Mouse (Mus musculus): ENCODE data around the gene Cdhr3. TPM values are rescaled to one million over a fixed set of nuclear protein-coding genes. Genes with fewer than 3 reads are reported as not detected.

Gene Cdhr3
- polyA plus RNA-seq, 1 experiment from 2014 or later, result 0.06 TPM

- Histone ChIP-seq H3K9ac (no peak overlapping the region), H3K4me3 (replicated peaks) (no peak overlapping the region), H3K27ac (replicated peaks) (no peak overlapping the region), H3K36me3 (replicated peaks) (no peaks in the 10 kb centered on the region), H3K4me2 (no peak overlapping the region), H3K27me3 (peaks cover 15% of the 10 kb centered on the region; the same call in 1 of the 2 replicates), H3K4me1 (replicated peaks) (peaks cover 8% of the 10 kb centered on the region; the same call in 1 of the 2 replicates), H3K9me3 (replicated peaks) (no peaks in the 10 kb centered on the region)
- WGBS (ENCODE audit: insufficient replicate concordance), result 38% methylated on average over 12 of the region's 12 CpGs
- no peak for ATAC-seq (ENCODE audit: insufficient read depth)
Observed at GRCm38 (mm10) chr12:33034343-33035088, 58.2 kb downstream of the Cdhr3 start.

DNA sequence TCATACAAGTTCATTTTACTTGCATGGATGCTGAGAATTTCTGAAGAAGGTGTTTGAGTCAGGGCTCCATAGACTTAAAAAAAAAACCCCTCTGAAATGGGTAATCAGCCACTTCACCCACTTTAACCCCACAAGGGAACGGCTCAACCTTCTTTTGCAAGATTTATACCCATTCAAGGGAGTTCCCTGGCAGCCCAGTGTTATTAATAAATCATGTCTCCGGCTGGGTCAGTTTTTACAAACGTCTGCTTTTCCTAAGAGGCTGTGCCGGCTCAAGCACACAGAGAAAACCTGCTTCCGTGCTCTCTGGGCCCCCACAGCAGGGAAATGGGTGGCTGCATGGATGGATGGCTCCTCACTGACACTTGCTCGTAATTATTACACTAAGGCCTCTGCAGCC lies 59.5 kb downstream of the Cdhr3 start:
- Histone ChIP-seq H3K36me3 (replicated peaks) (no peaks in the 10 kb centered on the region), H3K9me3 (replicated peaks) (no peaks in the 10 kb centered on the region), H3K27ac (replicated peaks) (no peak overlapping the region), H3K4me2 (no peak overlapping the region), H3K4me1 (replicated peaks) (peaks cover 8% of the 10 kb centered on the region; the same call in 1 of the 2 replicates), H3K4me3 (replicated peaks) (no peak overlapping the region), H3K27me3 (peaks cover 15% of the 10 kb centered on the region; the same call in 1 of the 2 replicates), H3K9ac (no peak overlapping the region)
- no peak for ATAC-seq (ENCODE audit: insufficient read depth)
- WGBS (ENCODE audit: insufficient replicate concordance), result 42% methylated on average over 6 of the region's 6 CpGs

GRCm38 (mm10) chr12:33030589-33030988 lies 62.1 kb downstream of the Cdhr3 start:
- H3K36me3 ChIP-seq (replicated peaks), result no peaks in the 10 kb centered on the region
- H3K27me3 ChIP-seq, result peaks cover 9% of the 10 kb centered on the region; the same call in 1 of the 2 replicates
- H3K9me3 ChIP-seq (replicated peaks), result no peaks in the 10 kb centered on the region
- H3K4me2 ChIP-seq, result no peak overlapping the region
- H3K9ac ChIP-seq, result no peak overlapping the region
- H3K4me1 ChIP-seq (replicated peaks), result peaks cover 1% of the 10 kb centered on the region; the same call in 1 of the 2 replicates
- H3K4me3 ChIP-seq (replicated peaks), result no peak overlapping the region
- 56% methylated on average over 2 of the region's 2 CpGs for WGBS (ENCODE audit: insufficient replicate concordance)
- ATAC-seq (ENCODE audit: insufficient read depth), result no peak
- H3K27ac ChIP-seq (replicated peaks), result no peak overlapping the region

GRCm38 (mm10) chr12:33030066-33030465 lies 62.6 kb downstream of the Cdhr3 start:
- Histone ChIP-seq H3K27ac (replicated peaks) (no peak overlapping the region), H3K9ac (no peak overlapping the region), H3K4me1 (replicated peaks) (no peaks in the 10 kb centered on the region), H3K4me2 (no peak overlapping the region), H3K36me3 (replicated peaks) (no peaks in the 10 kb centered on the region), H3K27me3 (peaks cover 4% of the 10 kb centered on the region; the same call in 1 of the 2 replicates), H3K4me3 (replicated peaks) (no peak overlapping the region), H3K9me3 (replicated peaks) (no peaks in the 10 kb centered on the region)
- ATAC-seq (ENCODE audit: insufficient read depth), result no peak
- 72% methylated on average over 13 of the region's 13 CpGs for WGBS (ENCODE audit: insufficient replicate concordance)

GRCm38 (mm10) chr12:33028708-33029107 lies 64.0 kb downstream of the Cdhr3 start:
- no peak overlapping the region for H3K9ac ChIP-seq
- H3K4me3 ChIP-seq (replicated peaks), result no peak overlapping the region
- H3K4me2 ChIP-seq, result no peak overlapping the region
- H3K27me3 ChIP-seq, result no peaks in the 10 kb centered on the region
- no peaks in the 10 kb centered on the region for H3K4me1 ChIP-seq (replicated peaks)
- H3K27ac ChIP-seq (replicated peaks), result no peak overlapping the region
- ATAC-seq (ENCODE audit: insufficient read depth), result no peak
- 53% methylated on average over 13 of the region's 13 CpGs for WGBS (ENCODE audit: insufficient replicate concordance)
- H3K9me3 ChIP-seq (replicated peaks), result no peaks in the 10 kb centered on the region
- no peaks in the 10 kb centered on the region for H3K36me3 ChIP-seq (replicated peaks)

DNA sequence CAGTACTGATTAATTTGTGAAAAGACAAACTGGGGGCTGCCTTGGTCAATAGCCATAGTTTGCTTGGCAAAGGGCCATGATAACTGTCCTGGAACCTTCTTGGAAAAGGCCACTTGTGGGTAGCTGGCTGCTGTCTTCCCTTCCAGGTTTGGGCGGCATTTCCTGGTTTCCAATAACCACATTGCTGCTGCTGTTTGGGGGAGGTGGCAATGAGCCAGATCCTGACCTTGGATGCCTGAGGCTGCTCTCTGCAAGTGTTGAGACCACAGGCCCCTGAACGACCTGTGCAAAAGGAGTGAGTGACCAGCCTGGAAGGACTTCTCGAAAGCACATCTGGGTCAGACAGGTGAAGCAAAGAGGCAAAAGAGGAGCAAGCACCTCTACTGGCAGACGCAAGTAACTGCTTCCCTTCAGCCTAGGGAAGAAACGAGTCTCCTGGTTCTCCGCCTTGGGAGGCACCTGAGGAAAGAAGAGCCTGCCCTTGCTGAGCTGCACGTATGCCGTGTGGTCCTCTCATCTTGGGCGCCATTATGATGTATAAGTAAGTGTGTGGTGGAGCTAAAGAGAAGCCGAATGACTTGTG lies 64.5 kb downstream of the Cdhr3 start:
- H3K27me3 ChIP-seq, result no peaks in the 10 kb centered on the region
- H3K4me3 ChIP-seq (replicated peaks), result no peak overlapping the region
- no peaks in the 10 kb centered on the region for H3K4me1 ChIP-seq (replicated peaks)
- H3K27ac ChIP-seq (replicated peaks), result no peak overlapping the region
- WGBS (ENCODE audit: insufficient replicate concordance), result 50% methylated on average over 10 of the region's 10 CpGs
- H3K4me2 ChIP-seq, result no peak overlapping the region
- no peaks in the 10 kb centered on the region for H3K9me3 ChIP-seq (replicated peaks)
- no peaks in the 10 kb centered on the region for H3K36me3 ChIP-seq (replicated peaks)
- no peak for ATAC-seq (ENCODE audit: insufficient read depth)
- H3K9ac ChIP-seq, result no peak overlapping the region

DNA sequence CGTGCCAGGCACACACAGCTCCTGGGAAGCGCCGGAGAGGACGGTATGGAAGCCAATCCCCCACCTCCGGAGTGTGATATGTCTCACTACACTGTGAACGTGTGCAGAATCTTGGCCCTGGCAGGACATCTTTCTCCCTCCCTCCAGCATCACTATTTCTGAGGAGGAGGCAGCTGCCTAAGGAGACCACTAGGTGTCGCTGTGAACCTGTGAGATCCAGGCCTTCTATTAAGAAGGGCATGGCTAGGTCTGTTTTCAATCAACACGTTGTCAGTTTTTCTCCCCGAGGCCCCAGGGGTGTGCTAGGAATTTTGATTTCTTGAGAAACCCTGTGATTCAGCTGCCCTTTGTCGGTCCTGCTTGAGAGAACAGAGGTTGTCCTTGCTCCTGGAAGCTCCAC lies 65.6 kb downstream of the Cdhr3 start:
- no peak overlapping the region for H3K27ac ChIP-seq (replicated peaks)
- no peak for ATAC-seq (ENCODE audit: insufficient read depth)
- no peak overlapping the region for H3K4me3 ChIP-seq (replicated peaks)
- no peaks in the 10 kb centered on the region for H3K27me3 ChIP-seq
- no peak overlapping the region for H3K9ac ChIP-seq
- WGBS (ENCODE audit: insufficient replicate concordance), result 1% methylated on average over 10 of the region's 10 CpGs
- no peaks in the 10 kb centered on the region for H3K9me3 ChIP-seq (replicated peaks)
- no peak overlapping the region for H3K4me2 ChIP-seq
- H3K36me3 ChIP-seq (replicated peaks), result no peaks in the 10 kb centered on the region
- H3K4me1 ChIP-seq (replicated peaks), result no peaks in the 10 kb centered on the region

GRCm38 (mm10) chr12:33024524-33024923 lies 68.2 kb downstream of the Cdhr3 start:
- H3K27me3 ChIP-seq, result no peaks in the 10 kb centered on the region

GRCm38 (mm10) chr12:33021751-33022150 lies 70.9 kb downstream of the Cdhr3 start:
- H3K4me2 ChIP-seq, result no peak overlapping the region
- H3K4me3 ChIP-seq (replicated peaks), result no peak overlapping the region
- H3K27me3 ChIP-seq, result no peaks in the 10 kb centered on the region
- H3K36me3 ChIP-seq (replicated peaks), result no peaks in the 10 kb centered on the region
- H3K9ac ChIP-seq, result no peak overlapping the region
- no peak for ATAC-seq (ENCODE audit: insufficient read depth)
- 68% methylated on average over 4 of the region's 4 CpGs for WGBS (ENCODE audit: insufficient replicate concordance)
- H3K27ac ChIP-seq (replicated peaks), result no peak overlapping the region
- H3K9me3 ChIP-seq (replicated peaks), result no peaks in the 10 kb centered on the region
- H3K4me1 ChIP-seq (replicated peaks), result no peaks in the 10 kb centered on the region

More at GRCm38 (mm10) chr12:33024524-33024923, 68.2 kb downstream of the Cdhr3 start:
- no peak for ATAC-seq (ENCODE audit: insufficient read depth)
- Histone ChIP-seq H3K36me3 (replicated peaks) (no peaks in the 10 kb centered on the region), H3K9ac (no peak overlapping the region), H3K9me3 (replicated peaks) (no peaks in the 10 kb centered on the region), H3K4me1 (replicated peaks) (no peaks in the 10 kb centered on the region), H3K4me3 (replicated peaks) (no peak overlapping the region), H3K4me2 (no peak overlapping the region), H3K27ac (replicated peaks) (no peak overlapping the region)
- 47% methylated on average over 6 of the region's 6 CpGs for WGBS (ENCODE audit: insufficient replicate concordance)

DNA sequence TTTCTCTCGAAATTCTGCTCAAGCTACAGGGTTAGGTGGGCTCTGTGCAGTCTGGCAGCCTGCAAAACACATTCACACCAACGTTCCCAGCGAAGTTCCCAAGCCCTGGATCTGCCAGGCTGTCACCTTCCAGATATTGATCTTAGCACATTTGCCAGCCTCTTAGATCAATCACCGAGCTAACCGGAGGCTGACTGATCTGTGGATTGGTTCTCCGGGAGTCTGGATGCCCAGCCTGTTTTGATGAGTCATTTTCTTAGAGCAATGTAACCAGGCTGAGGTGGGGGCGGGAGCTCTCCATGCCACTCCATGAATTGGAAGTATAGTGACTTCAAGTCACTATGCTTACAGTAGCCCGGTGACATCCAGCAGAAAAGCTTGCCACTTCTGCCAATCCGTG lies 71.5 kb downstream of the Cdhr3 start:
- no peaks in the 10 kb centered on the region for H3K36me3 ChIP-seq (replicated peaks)
- H3K4me1 ChIP-seq (replicated peaks), result no peaks in the 10 kb centered on the region
- no peaks in the 10 kb centered on the region for H3K27me3 ChIP-seq
- WGBS (ENCODE audit: insufficient replicate concordance), result 65% methylated on average over 9 of the region's 9 CpGs
- H3K9me3 ChIP-seq (replicated peaks), result no peaks in the 10 kb centered on the region
- H3K4me3 ChIP-seq (replicated peaks), result no peak overlapping the region
- no peak overlapping the region for H3K27ac ChIP-seq (replicated peaks)
- ATAC-seq (ENCODE audit: insufficient read depth), result no peak
- no peak overlapping the region for H3K9ac ChIP-seq
- no peak overlapping the region for H3K4me2 ChIP-seq

GRCm38 (mm10) chr12:33020011-33020410 lies 72.7 kb downstream of the Cdhr3 start:
- no peak overlapping the region for H3K9ac ChIP-seq
- H3K36me3 ChIP-seq (replicated peaks), result no peaks in the 10 kb centered on the region
- no peaks in the 10 kb centered on the region for H3K9me3 ChIP-seq (replicated peaks)
- no peaks in the 10 kb centered on the region for H3K4me1 ChIP-seq (replicated peaks)
- H3K4me3 ChIP-seq (replicated peaks), result no peak overlapping the region
- no peak overlapping the region for H3K27ac ChIP-seq (replicated peaks)
- no peaks in the 10 kb centered on the region; the same call in 1 of the 2 replicates for H3K27me3 ChIP-seq
- no peak for ATAC-seq (ENCODE audit: insufficient read depth)
- no peak overlapping the region for H3K4me2 ChIP-seq
- WGBS (ENCODE audit: insufficient replicate concordance), result 64% methylated on average over 6 of the region's 6 CpGs
